In the genomic region with DNA sequence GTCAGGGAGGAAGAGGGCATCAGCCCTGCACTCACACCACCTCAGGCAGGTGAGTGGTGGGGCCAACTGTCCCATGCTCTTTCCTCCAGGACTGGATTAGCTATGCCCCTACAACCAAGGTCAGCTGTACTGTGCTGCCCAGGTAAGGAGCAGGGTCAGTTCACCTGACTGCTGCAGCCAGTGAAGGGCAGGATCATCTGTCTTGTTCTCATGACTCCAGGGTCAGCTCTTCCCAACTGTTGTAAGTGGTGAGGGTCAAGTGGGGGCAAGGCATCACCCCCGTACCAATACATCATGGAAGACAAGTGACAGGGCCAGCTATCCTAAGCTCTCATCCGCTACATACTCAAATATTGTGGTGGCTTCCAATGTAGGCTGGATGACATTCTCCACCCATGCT, we compare ENCODE assay signal across 17 mouse cellular contexts. TPM values are rescaled to one million over a fixed set of nuclear protein-coding genes. Genes with fewer than 3 reads are reported as not detected.
DNase-seq lines count a peak whose midpoint lies in the region; ATAC-seq and TF ChIP-seq lines count a peak whose summit lies in the region.
"Had no signal": no experiment of that assay in that cellular context is flagged by ENCODE, and none has a peak within 500 bp of the region (broad histone marks: within the 10 kb centered on the region; RNA-seq: fewer than 3 reads in every experiment).

No protein-coding gene starts in this region.

- H3K27me3 ChIP-seq in heart, embryonic 13.5 days (replicated peaks): no peaks in the 10 kb centered on the region
- no peaks in the 10 kb centered on the region for H3K27me3 ChIP-seq in heart, embryonic 12.5 days (replicated peaks)
- H3K27me3 ChIP-seq in midbrain, embryonic 14.5 days (ENCODE audit: control insufficient read depth, insufficient read depth, low read length): no peaks in the 10 kb centered on the region
- no peaks in the 10 kb centered on the region for H3K27me3 ChIP-seq in midbrain, embryonic 16.5 days (ENCODE audit: control insufficient read depth, insufficient read depth, low read depth, low read length)
- H3K27me3 ChIP-seq in liver, embryonic 14.5 days (ENCODE audit: control insufficient read depth, insufficient read depth, low read length): no peaks in the 10 kb centered on the region
- H3K27me3 ChIP-seq: intestine, embryonic 15.5 days; stomach, embryonic 15.5 days had no signal

- peaks cover 10% of the 10 kb centered on the region; the same call in 1 of the 2 replicates for H3K36me3 ChIP-seq in heart, embryonic 13.5 days
- H3K36me3 ChIP-seq in heart, embryonic 12.5 days: 0 out of 2 replicates have a peak, but pooled peaks cover 3% of the 10 kb centered on the region
- H3K36me3 ChIP-seq in midbrain, embryonic 14.5 days (ENCODE audit: control insufficient read depth, insufficient read depth, low read length): peaks cover 4% of the 10 kb centered on the region
- peaks cover 8% of the 10 kb centered on the region; the same call in 1 of the 2 replicates for H3K36me3 ChIP-seq in midbrain, embryonic 16.5 days (ENCODE audit: control insufficient read depth, insufficient read depth, low read length)
- no peaks in the 10 kb centered on the region; the same call in 1 of the 2 replicates for H3K36me3 ChIP-seq in liver, embryonic 14.5 days (replicated peaks; ENCODE audit: control insufficient read depth, insufficient read depth, low read depth)
- H3K36me3 ChIP-seq: intestine, embryonic 15.5 days; stomach, embryonic 15.5 days had no signal

- H3K9me3 ChIP-seq in heart, embryonic 13.5 days: no peaks in the 10 kb centered on the region
- no peaks in the 10 kb centered on the region for H3K9me3 ChIP-seq in heart, embryonic 12.5 days (replicated peaks)
- H3K9me3 ChIP-seq in midbrain, embryonic 14.5 days (ENCODE audit: control insufficient read depth, low read length): no peaks in the 10 kb centered on the region
- H3K9me3 ChIP-seq in midbrain, embryonic 16.5 days (replicated peaks; ENCODE audit: control insufficient read depth, low read length, poor library complexity, severe bottlenecking): no peaks in the 10 kb centered on the region
- no peaks in the 10 kb centered on the region for H3K9me3 ChIP-seq in liver, embryonic 14.5 days (ENCODE audit: control insufficient read depth, low read length)
- H3K9me3 ChIP-seq: intestine, embryonic 15.5 days; stomach, embryonic 15.5 days had no signal

- H3K4me2 ChIP-seq in heart, embryonic 13.5 days: no peak overlapping the region
- H3K4me2 ChIP-seq in heart, embryonic 12.5 days: no peak overlapping the region
- H3K4me2 ChIP-seq in midbrain, embryonic 14.5 days (ENCODE audit: low read length): no peak overlapping the region
- no peak overlapping the region for H3K4me2 ChIP-seq in midbrain, embryonic 16.5 days (ENCODE audit: low read length)
- H3K4me2 ChIP-seq in liver, embryonic 14.5 days (ENCODE audit: low read depth): no peak overlapping the region
- H3K4me2 ChIP-seq: hindbrain, embryonic 14.5 days; intestine, embryonic 15.5 days; stomach, embryonic 15.5 days had no signal

- TF ChIP-seq EP300 in liver, embryonic 14.5 days (IDR thresholded peaks at IDR 0.05; ENCODE audit: low read depth): no peak

- WGBS in heart, embryonic 13.5 days: 81% methylated on average over 2 of the region's 2 CpGs
- WGBS in heart, embryonic 12.5 days: 80% methylated on average over 2 of the region's 2 CpGs
- WGBS in midbrain, embryonic 14.5 days: 93% methylated on average over 2 of the region's 2 CpGs
- WGBS in midbrain, embryonic 16.5 days: 93% methylated on average over 2 of the region's 2 CpGs
- 81% methylated on average over 2 of the region's 2 CpGs for WGBS in liver, embryonic 14.5 days (ENCODE audit: insufficient replicate concordance)

- no peak for TF ChIP-seq CTCF in liver, embryonic 14.5 days (IDR thresholded peaks at IDR 0.05; ENCODE audit: low read depth)

- H3K4me1 ChIP-seq in heart, embryonic 13.5 days: peaks cover 2% of the 10 kb centered on the region; the same call in 1 of the 2 replicates
- peaks cover 5% of the 10 kb centered on the region for H3K4me1 ChIP-seq in heart, embryonic 12.5 days (replicated peaks)
- no peaks in the 10 kb centered on the region for H3K4me1 ChIP-seq in midbrain, embryonic 14.5 days (ENCODE audit: control insufficient read depth, insufficient read depth, low read length)
- no peaks in the 10 kb centered on the region for H3K4me1 ChIP-seq in midbrain, embryonic 16.5 days (ENCODE audit: control insufficient read depth, insufficient read depth, low read length)
- H3K4me1 ChIP-seq in liver, embryonic 14.5 days (replicated peaks; ENCODE audit: control insufficient read depth in 2 of 2, insufficient read depth in 2 of 2, low read length in 1 of 2): peaks cover 44 to 48% of the 10 kb centered on the region in 2 experiments
- H3K4me1 ChIP-seq: intestine, embryonic 15.5 days; stomach, embryonic 15.5 days had no signal

- H3K9ac ChIP-seq in heart, embryonic 13.5 days: no peak overlapping the region
- no peak overlapping the region for H3K9ac ChIP-seq in heart, embryonic 12.5 days
- no peak overlapping the region for H3K9ac ChIP-seq in midbrain, embryonic 14.5 days (replicated peaks; ENCODE audit: low read length)
- H3K9ac ChIP-seq in midbrain, embryonic 16.5 days (ENCODE audit: low read depth, low read length): no peak overlapping the region
- peak overlapping the region; percentile 37 for H3K9ac ChIP-seq in liver, embryonic 14.5 days (replicated peaks)
- H3K9ac ChIP-seq: hindbrain, embryonic 14.5 days; intestine, embryonic 15.5 days; stomach, embryonic 15.5 days had no signal

- DNase-seq in midbrain, embryonic 14.5 days: no peak
- DNase-seq in liver, embryonic 14.5 days (ENCODE audit: low read depth in 3 of 3, low spot score in 3 of 3): no peak
- DNase-seq in lung, postnatal 36 days: no peak
- no peak for DNase-seq in frontal cortex, postnatal 25 days (ENCODE audit: low spot score in 2 of 2)
- DNase-seq: cerebellum, adult 8-10 months; gastrocnemius, postnatal 14 days; heart, adult 2 months; kidney, adult 9 months; kidney, postnatal 25 days; left cerebral cortex, postnatal 4 days; thymus, adult 2 months had no signal

- peak; percentile 26; the same call in 1 of the 2 replicates for ATAC-seq in heart, embryonic 13.5 days (ENCODE audit: extremely low read depth, insufficient number of reproducible peaks, low FRiP score, low TSS enrichment)
- no peak for ATAC-seq in heart, embryonic 12.5 days (ENCODE audit: insufficient number of reproducible peaks, low FRiP score)
- ATAC-seq in midbrain, embryonic 14.5 days (ENCODE audit: low FRiP score, low TSS enrichment): peak; percentile 53; the same call in 1 of the 2 replicates
- ATAC-seq in midbrain, embryonic 16.5 days: no peak
- no peak for ATAC-seq in liver, embryonic 14.5 days (ENCODE audit: insufficient read depth)

- peak overlapping the region; percentile 39; the same call in 1 of the 2 replicates for H3K27ac ChIP-seq in heart, embryonic 13.5 days (replicated peaks)
- no peak overlapping the region for H3K27ac ChIP-seq in heart, embryonic 12.5 days (ENCODE audit: poor library complexity, severe bottlenecking)
- no peak overlapping the region for H3K27ac ChIP-seq in midbrain, embryonic 14.5 days (replicated peaks; ENCODE audit: low read depth, low read length)
- H3K27ac ChIP-seq in midbrain, embryonic 16.5 days (ENCODE audit: low read length): no peak overlapping the region
- H3K27ac ChIP-seq in liver, embryonic 14.5 days: peak overlapping the region; percentile 99
- H3K27ac ChIP-seq: heart, adult 2 months; hindbrain, embryonic 14.5 days; intestine, embryonic 15.5 days; stomach, embryonic 15.5 days had no signal

- H3K4me3 ChIP-seq in heart, embryonic 13.5 days: no peak overlapping the region
- H3K4me3 ChIP-seq in heart, embryonic 12.5 days: no peak overlapping the region
- no peak overlapping the region for H3K4me3 ChIP-seq in midbrain, embryonic 14.5 days (replicated peaks; ENCODE audit: low read depth, low read length)
- no peak overlapping the region for H3K4me3 ChIP-seq in midbrain, embryonic 16.5 days (ENCODE audit: low read depth, low read length)
- H3K4me3 ChIP-seq in liver, embryonic 14.5 days (ENCODE audit: insufficient read depth in 1 of 2, low read depth in 2 of 2, low read length in 2 of 2): no peak overlapping the region
- H3K4me3 ChIP-seq: heart, adult 2 months; intestine, embryonic 15.5 days; stomach, embryonic 15.5 days had no signal

RNA-seq across cellular contexts. Expression of a gene that starts 41.8 kb away (rescaled TPM):
- 16.9 and 19.4 TPM in 2 replicates for polyA plus RNA-seq in heart, embryonic 13.5 days (2015; fragmentation: Nextera tagmentation; extraction: Ambion mirVana)
- 18.7 and 21.1 TPM in 2 replicates for polyA plus RNA-seq in heart, embryonic 12.5 days (2016; fragmentation: Nextera tagmentation; extraction: Ambion mirVana)
- polyA plus RNA-seq in midbrain, embryonic 14.5 days (2014; fragmentation: Nextera tagmentation; extraction: Ambion mirVana): 84.2 and 102 TPM in 2 replicates
- polyA plus RNA-seq in midbrain, embryonic 16.5 days (2015; fragmentation: Nextera tagmentation; extraction: Ambion mirVana): 104 and 105 TPM in 2 replicates
- polyA plus RNA-seq in liver, embryonic 14.5 days (2012; rRNA removed): 4.9 and 7.1 TPM in 2 replicates
- 13.5 and 14.6 TPM in 2 replicates for polyA plus RNA-seq in liver, embryonic 14.5 days (2014; fragmentation: Nextera tagmentation; extraction: Ambion mirVana)

RNA-seq across cellular contexts. Expression of a gene that starts 52.2 kb away (rescaled TPM):
- polyA plus RNA-seq in heart, embryonic 13.5 days (2015; fragmentation: Nextera tagmentation; extraction: Ambion mirVana): 25.2 and 28.0 TPM in 2 replicates
- 25.1 and 26.1 TPM in 2 replicates for polyA plus RNA-seq in heart, embryonic 12.5 days (2016; fragmentation: Nextera tagmentation; extraction: Ambion mirVana)
- 15.2 and 17.3 TPM in 2 replicates for polyA plus RNA-seq in midbrain, embryonic 14.5 days (2014; fragmentation: Nextera tagmentation; extraction: Ambion mirVana)
- 13.9 and 15.5 TPM in 2 replicates for polyA plus RNA-seq in midbrain, embryonic 16.5 days (2015; fragmentation: Nextera tagmentation; extraction: Ambion mirVana)
- 3.5 and 4.7 TPM in 2 replicates for polyA plus RNA-seq in liver, embryonic 14.5 days (2012; rRNA removed)
- polyA plus RNA-seq in liver, embryonic 14.5 days (2014; fragmentation: Nextera tagmentation; extraction: Ambion mirVana): 6.9 and 7.6 TPM in 2 replicates

Comparison
In these comparisons a context has a peak if more than half of its experiments do, and no peak if none do; other contexts are left out.
1. ATAC-seq: peak in heart, embryonic 13.5 days (single experiment) and midbrain, embryonic 14.5 days (single experiment); none in heart, embryonic 12.5 days (single experiment), midbrain, embryonic 16.5 days (single experiment) and liver, embryonic 14.5 days (single experiment).
2. H3K27ac ChIP-seq: peak in heart, embryonic 13.5 days (single experiment) and liver, embryonic 14.5 days (single experiment); none in heart, embryonic 12.5 days (single experiment), midbrain, embryonic 14.5 days (single experiment) and midbrain, embryonic 16.5 days (single experiment).